Mouse (Mus musculus) spleen, adult 2 months (tissue): ENCODE data around the gene Pou2f2. TPM values are rescaled to one million over a fixed set of nuclear protein-coding genes. Genes with fewer than 3 reads are reported as not detected.

Source experiments
- DNase-seq, 2 experiments: peaks; one replicate each; pipeline versions ENCODE4 v3.0.0 to v3.0.0-alpha.2; 2012 to 2021; ENCODE audit warnings: low spot score in 2 of 2, low read depth in 1 of 2
- H3K27ac ChIP-seq: fragments of 200-500 bp; 2 replicates; pipeline ENCODE4 v1.5.1; 2012; ENCODE audit warnings: low read length, inconsistent platforms; ENCODE audit not compliant: insufficient read depth
- H3K27me3 ChIP-seq: fragments of 200-500 bp; 2 replicates; pipeline ENCODE4 v1.6.1; 2012; ENCODE audit warnings: mild to moderate bottlenecking, moderate library complexity, low read length, inconsistent platforms; ENCODE audit not compliant: control insufficient read depth, insufficient read depth
- H3K36me3 ChIP-seq: fragments of 200-500 bp; 2 replicates; pipeline ENCODE4 v1.6.1; 2012; ENCODE audit warnings: mild to moderate bottlenecking, low read length, inconsistent platforms; ENCODE audit not compliant: control insufficient read depth, insufficient read depth
- H3K4me1 ChIP-seq: fragments of 200-500 bp; 2 replicates; pipeline ENCODE4 v1.6.1; 2011; ENCODE audit warnings: inconsistent platforms; ENCODE audit not compliant: control insufficient read depth, insufficient read depth, insufficient read length
- H3K4me3 ChIP-seq: fragments of 200-500 bp; 2 replicates; pipeline ENCODE4 v1.5.1; 2011; ENCODE audit warnings: mild to moderate bottlenecking, inconsistent platforms; ENCODE audit not compliant: insufficient read depth, insufficient read length; ENCODE audit errors: extremely low read depth
- CTCF ChIP-seq: fragments of 200-500 bp; IDR thresholded peaks from 2 replicates; pipeline ENCODE4 v1.5.1; 2011; ENCODE audit warnings: mild to moderate bottlenecking, inconsistent platforms; ENCODE audit not compliant: insufficient read depth, insufficient read length, insufficient replicate concordance; ENCODE audit errors: extremely low read depth
- POLR2A ChIP-seq: fragments of 200-500 bp; IDR thresholded peaks from 2 replicates; pipeline ENCODE4 v1.6.1; 2011; ENCODE audit warnings: low read depth, low read length, inconsistent platforms
- WGBS: fragments of 180-500 bp; shearing (Covaris S2); methylation state at CpG from one replicate; pipeline ENCODE4 v1.1.7; 2018; 5-methylcytosine and 5-hydroxymethylcytosine counted together
- polyA plus RNA-seq: library from polyadenylated mRNA; depleted of rRNA; stranded (reverse); fragments of >200 nt; gene quantifications from 2 replicates; pipeline ENCODE4 v1.2.3, GENCODE M21; 2012

Gene Pou2f2
- polyA plus RNA-seq, 1 experiment: 61.7 TPM

- peaks cover 5% of the 10 kb centered on the region; the same call in 1 of the 2 replicates for H3K4me1 ChIP-seq
- H3K27ac ChIP-seq: no peak overlapping the region
- DNase-seq: no peak
- TF ChIP-seq CTCF: no peak
- no peak for TF ChIP-seq POLR2A
- WGBS: 71% methylated on average over 5 of the region's 5 CpGs
- H3K4me3 ChIP-seq: no peak overlapping the region
- no peaks in the 10 kb centered on the region for H3K27me3 ChIP-seq
- H3K36me3 ChIP-seq: peaks cover 31% of the 10 kb centered on the region
These were observed 94.9 kb downstream of the Pou2f2 start for GRCm38 (mm10) chr7:25084621-25085020.

- Histone ChIP-seq H3K27me3 (no peaks in the 10 kb centered on the region), H3K27ac (no peak overlapping the region), H3K4me1 (peaks cover under 1% of the 10 kb centered on the region; the same call in 1 of the 2 replicates), H3K36me3 (peaks cover 31% of the 10 kb centered on the region), H3K4me3 (no peak overlapping the region)
- 58% methylated on average over 4 of the region's 4 CpGs for WGBS
- peak; percentile 49 to 50 for DNase-seq
- TF ChIP-seq POLR2A (no peak), CTCF (peak; percentile 39; the same call in 1 of the 2 replicates)
These were observed 97.0 kb downstream of the Pou2f2 start for GRCm38 (mm10) chr7:25082510-25082909.

GRCm38 (mm10) chr7:25080431-25080830 is 99.1 kb downstream of the Pou2f2 start:
- TF ChIP-seq CTCF: no peak
- TF ChIP-seq POLR2A: no peak
- H3K4me1 ChIP-seq: no peaks in the 10 kb centered on the region; the same call in 1 of the 2 replicates
- DNase-seq: no peak
- H3K4me3 ChIP-seq: no peak overlapping the region
- peaks cover 31% of the 10 kb centered on the region for H3K36me3 ChIP-seq
- no peak overlapping the region for H3K27ac ChIP-seq
- H3K27me3 ChIP-seq: no peaks in the 10 kb centered on the region
- 94% methylated on average over 13 of the region's 13 CpGs for WGBS

GRCm38 (mm10) chr7:25079496-25080026 is 100.0 kb downstream of the Pou2f2 start:
- Histone ChIP-seq H3K27me3 (no peaks in the 10 kb centered on the region), H3K36me3 (peaks cover 31% of the 10 kb centered on the region), H3K4me3 (no peak overlapping the region), H3K27ac (no peak overlapping the region), H3K4me1 (no peaks in the 10 kb centered on the region; the same call in 1 of the 2 replicates)
- DNase-seq: no peak
- TF ChIP-seq POLR2A (no peak), CTCF (no peak)
- WGBS: 83% methylated on average over 12 of the region's 12 CpGs

- TF ChIP-seq POLR2A: no peak
- TF ChIP-seq CTCF: no peak
- peaks cover 7% of the 10 kb centered on the region; the same call in 1 of the 2 replicates for H3K4me1 ChIP-seq
- 1% methylated on average over 33 of the region's 33 CpGs for WGBS
- H3K4me3 ChIP-seq: peak overlapping the region; percentile 70
- H3K27ac ChIP-seq: peak overlapping the region; percentile 71
- DNase-seq: no peak
- peaks cover 4% of the 10 kb centered on the region; the same call in 1 of the 2 replicates for H3K27me3 ChIP-seq
- H3K36me3 ChIP-seq: peaks cover 26% of the 10 kb centered on the region
These were observed 102.1 kb downstream of the Pou2f2 start for GRCm38 (mm10) chr7:25077414-25077755.

- Histone ChIP-seq H3K4me3 (peak overlapping the region; percentile 70), H3K27ac (peak overlapping the region; percentile 88), H3K4me1 (peaks cover 7% of the 10 kb centered on the region; the same call in 1 of the 2 replicates), H3K27me3 (peaks cover 4% of the 10 kb centered on the region; the same call in 1 of the 2 replicates), H3K36me3 (peaks cover 21% of the 10 kb centered on the region)
- peak; percentile 85 for TF ChIP-seq POLR2A
- TF ChIP-seq CTCF: no peak
- under 1% methylated on average over 56 of the region's 56 CpGs for WGBS
- DNase-seq: peak; percentile 95 to 98
These were observed 102.7 kb downstream of the Pou2f2 start for GRCm38 (mm10) chr7:25076663-25077413.

GRCm38 (mm10) chr7:25076296-25076662 is 103.2 kb downstream of the Pou2f2 start:
- peaks cover 7% of the 10 kb centered on the region; the same call in 1 of the 2 replicates for H3K4me1 ChIP-seq
- peaks cover 16% of the 10 kb centered on the region for H3K36me3 ChIP-seq
- H3K27ac ChIP-seq: peak overlapping the region; percentile 28; the same call in 1 of the 2 replicates
- TF ChIP-seq POLR2A (no peak), CTCF (no peak)
- DNase-seq: no peak
- WGBS: 19% methylated on average over 7 of the region's 7 CpGs
- peaks cover 4% of the 10 kb centered on the region; the same call in 1 of the 2 replicates for H3K27me3 ChIP-seq
- peak overlapping the region; percentile 61 for H3K4me3 ChIP-seq
